Mouse (Mus musculus) heart, postnatal 0 days (tissue): ENCODE data around the gene Kctd6. TPM values are rescaled to one million over a fixed set of nuclear protein-coding genes. Genes with fewer than 3 reads are reported as not detected.

Experiments used
- ATAC-seq: fragments of 200-750 bp; cut with Nextera tagmentation; 2 replicates; pipeline ENCODE4 v1.8.0; 2017; ENCODE audit warnings: low read depth, moderate number of reproducible peaks, moderate library complexity; ENCODE audit not compliant: insufficient read depth
- DNase-seq: peaks from one replicate; pipeline ENCODE4 v3.0.0-alpha.2; 2016; ENCODE audit warnings: low spot score
- H3K27ac ChIP-seq: fragments of 300-500 bp; sonication (generic); 2 replicates; pipeline ENCODE4 v1.5.1; 2014; ENCODE audit warnings: low read depth, mild to moderate bottlenecking
- H3K27me3 ChIP-seq: fragments of 300-500 bp; sonication (generic); 2 replicates; pipeline ENCODE4 v1.6.1; 2014; ENCODE audit warnings: low read length, mixed read lengths; ENCODE audit not compliant: control insufficient read depth, insufficient read depth
- H3K36me3 ChIP-seq: fragments of 300-500 bp; sonication (generic); replicated peaks from 2 replicates; pipeline ENCODE4 v1.6.1; 2014; ENCODE audit warnings: low read length, mixed read lengths; ENCODE audit not compliant: control insufficient read depth, insufficient read depth
- H3K4me1 ChIP-seq: fragments of 300-500 bp; sonication (generic); 2 replicates; pipeline ENCODE4 v1.6.1; 2014; ENCODE audit warnings: antibody characterized with exemption; ENCODE audit not compliant: control insufficient read depth, insufficient read depth
- H3K4me2 ChIP-seq: fragments of 300-500 bp; sonication (generic); 2 replicates; pipeline ENCODE4 v1.6.1; 2014; ENCODE audit warnings: low read depth, mild to moderate bottlenecking, low read length, moderate library complexity
- H3K4me3 ChIP-seq: fragments of 300-500 bp; sonication (generic); 2 replicates; pipeline ENCODE4 v1.5.1; 2014; ENCODE audit warnings: low read depth, low read length
- H3K9ac ChIP-seq: fragments of 300-500 bp; sonication (generic); replicated peaks from 2 replicates; pipeline ENCODE4 v1.6.1; 2014; ENCODE audit warnings: low read depth, low read length, mixed read lengths
- H3K9me3 ChIP-seq: fragments of 300-500 bp; sonication (generic); replicated peaks from 2 replicates; pipeline ENCODE4 v1.6.1; 2016; ENCODE audit warnings: low read length; ENCODE audit not compliant: control insufficient read depth
- CTCF ChIP-seq: IDR thresholded peaks from 2 replicates; pipeline ENCODE4 v1.5.1; 2016; ENCODE audit warnings: antibody characterized with exemption, control low read depth, low read depth
- EP300 ChIP-seq: IDR thresholded peaks from 2 replicates; pipeline ENCODE4 v1.6.1; 2016; ENCODE audit warnings: antibody characterized with exemption, low read depth
- WGBS: fragments of 180-500 bp; shearing (Covaris S2); extraction: QIAGEN DNeasy Blood & Tissue Kit; methylation state at CpG from one replicate; pipeline ENCODE4 v1.1.7; 2014; 5-methylcytosine and 5-hydroxymethylcytosine counted together
- polyA plus RNA-seq: library from polyadenylated mRNA; unstranded; fragments of >200 nt; fragmentation: Nextera tagmentation; extraction: Ambion mirVana; gene quantifications from 2 replicates; pipeline ENCODE4 v1.2.1, GENCODE M21; 2015
- total RNA-seq: library from RNA; depleted of rRNA; stranded (reverse); fragments of >200 nt; gene quantifications from 2 replicates; pipeline ENCODE4 v1.2.3, GENCODE M21; 2014; ENCODE audit warnings: low replicate concordance

The Kctd6 gene
- total and polyA plus RNA-seq, 2 experiments from 2014 or later, result 7.9 to 12.6 TPM

DNA sequence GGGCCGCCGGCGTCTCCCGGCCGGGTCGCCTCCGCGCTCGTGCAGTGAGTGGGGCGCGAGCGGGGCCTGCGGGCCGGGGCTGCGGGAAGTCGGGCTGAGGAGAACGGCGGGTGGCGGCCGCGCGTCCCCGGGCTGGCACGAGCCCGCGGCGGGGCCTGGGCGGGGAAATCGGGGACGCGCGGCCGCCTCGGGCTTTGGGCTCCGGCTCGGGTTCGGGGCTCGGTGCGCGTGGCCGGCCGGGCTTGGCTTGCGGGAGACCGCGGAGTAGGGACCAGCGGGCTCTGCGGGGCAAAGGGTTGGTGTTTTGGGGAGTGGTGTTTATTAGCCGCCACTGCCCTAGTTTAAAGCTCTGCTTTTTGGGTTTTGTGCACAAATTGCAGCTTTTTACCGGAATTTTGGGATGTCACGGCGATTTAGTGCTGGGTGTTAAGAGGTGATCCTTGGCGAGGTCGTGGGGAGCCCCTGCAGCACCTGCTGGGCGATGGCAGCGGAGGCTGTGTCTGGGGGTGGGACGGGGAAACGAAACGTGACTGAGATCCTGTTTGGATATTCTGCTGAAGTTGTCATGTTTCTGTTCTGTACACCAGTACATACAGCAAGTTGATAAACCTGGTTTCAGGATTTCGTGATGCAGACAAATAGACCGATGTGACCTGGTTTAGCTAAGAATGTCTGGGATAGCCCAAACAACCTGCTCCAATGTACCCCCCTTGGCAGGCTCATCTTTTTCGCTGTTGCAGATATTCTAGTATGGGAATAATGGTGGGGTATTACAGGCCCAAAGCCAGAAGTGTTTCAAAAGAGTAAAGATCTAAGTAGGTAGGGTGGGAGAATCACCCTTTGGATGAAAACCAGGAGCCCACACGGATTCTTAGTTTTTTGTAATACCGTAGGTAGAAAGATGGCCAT is 613 bp downstream of the Kctd6 start:
- Histone ChIP-seq H3K4me3 (peak overlapping the region; percentile 95), H3K27me3 (no peaks in the 10 kb centered on the region), H3K4me2 (peak overlapping the region; percentile 84), H3K27ac (peak overlapping the region; percentile 98), H3K4me1 (peaks cover 14% of the 10 kb centered on the region), H3K9me3 (no peaks in the 10 kb centered on the region), H3K36me3 (no peaks in the 10 kb centered on the region), H3K9ac (peak overlapping the region; percentile 97)
- no peak for TF ChIP-seq EP300
- no peak for TF ChIP-seq CTCF
- DNase-seq (peak; percentile 34), ATAC-seq (peak; percentile 75)
- WGBS, result 2% methylated on average over 56 of the region's 63 CpGs

DNA sequence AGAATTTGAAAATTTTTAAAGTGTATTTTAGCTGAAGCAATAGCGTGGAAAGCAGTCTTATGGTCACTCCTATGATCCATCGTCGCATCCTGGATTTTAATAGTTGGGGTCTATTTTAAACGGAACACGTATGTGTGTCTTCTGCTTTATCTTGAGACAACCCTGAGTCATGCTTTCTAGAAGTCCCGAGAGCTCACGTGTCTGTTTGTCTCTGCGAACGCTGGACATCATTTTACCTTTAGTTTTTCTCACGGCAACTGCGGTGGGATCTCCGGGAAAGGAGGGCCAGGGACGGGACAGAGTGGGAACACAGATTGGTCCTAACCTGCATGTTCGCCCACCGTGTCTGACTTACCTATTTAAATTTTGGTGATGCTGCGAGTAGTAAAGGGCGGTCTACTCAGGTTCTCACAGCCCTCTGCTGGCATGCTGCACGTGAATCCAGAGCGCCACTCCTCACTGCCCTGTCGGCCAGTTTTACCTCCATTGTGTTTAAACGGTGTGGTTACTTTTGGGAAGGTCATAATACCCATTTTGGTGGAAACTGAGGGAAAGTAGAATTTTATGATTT is 1.4 kb downstream of the Kctd6 start:
- no peaks in the 10 kb centered on the region for H3K9me3 ChIP-seq
- peak; percentile 18 for DNase-seq
- H3K4me3 ChIP-seq, result peak overlapping the region; percentile 95
- 25% methylated on average over 21 of the region's 21 CpGs for WGBS
- no peak overlapping the region for H3K27ac ChIP-seq
- ATAC-seq, result no peak
- no peaks in the 10 kb centered on the region for H3K27me3 ChIP-seq
- H3K36me3 ChIP-seq, result no peaks in the 10 kb centered on the region
- TF ChIP-seq CTCF (no peak), EP300 (no peak)
- peak overlapping the region; percentile 97; the same call in 1 of the 2 replicates for H3K9ac ChIP-seq
- H3K4me1 ChIP-seq, result peaks cover 14% of the 10 kb centered on the region
- H3K4me2 ChIP-seq, result peak overlapping the region; percentile 84

DNA sequence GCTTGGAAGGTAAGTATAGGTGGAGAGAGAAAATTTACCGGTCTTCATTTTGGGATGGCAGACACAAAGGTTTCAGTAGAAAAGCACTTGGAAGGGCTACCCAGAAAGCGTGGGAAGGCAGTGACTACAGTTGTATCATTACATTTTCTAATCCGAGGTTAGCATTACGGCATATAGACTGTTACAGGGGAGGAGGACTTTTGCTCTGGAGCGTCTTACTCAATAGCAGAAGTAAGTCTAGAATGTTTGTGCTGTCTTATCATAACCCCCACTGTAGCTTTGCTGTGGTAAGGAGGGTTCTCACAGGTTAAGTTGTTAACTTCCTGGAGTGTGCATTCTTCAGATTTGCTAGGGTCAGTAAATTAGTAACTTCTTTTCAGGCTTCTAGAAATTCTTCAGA is 2.2 kb downstream of the Kctd6 start:
- Histone ChIP-seq H3K4me3 (no peak overlapping the region), H3K4me2 (0 out of 2 replicates have a peak overlapping the region, but pooled peaks have one; percentile 84)

DNA sequence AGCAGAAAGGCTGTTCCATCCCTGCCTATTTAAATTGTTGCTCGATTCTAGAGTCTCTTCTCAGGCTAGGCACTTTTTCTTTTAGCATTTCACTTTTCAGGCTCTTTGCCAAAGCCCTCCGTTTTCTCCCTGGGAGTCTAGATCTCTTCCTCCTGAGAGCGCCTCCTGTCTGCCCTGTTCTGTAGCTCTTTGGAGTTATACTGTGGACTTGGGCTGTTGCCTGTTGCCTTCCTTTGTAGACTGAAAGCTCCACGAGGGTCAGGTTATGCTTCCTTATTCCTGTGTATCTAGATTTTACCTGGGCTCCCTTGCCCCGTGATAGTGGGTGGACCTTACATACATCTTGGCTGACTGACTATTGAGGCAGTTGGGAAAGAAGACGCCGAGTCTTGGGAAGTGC is 4.3 kb downstream of the Kctd6 start:
- DNase-seq, result no peak
- Histone ChIP-seq H3K4me2 (no peak overlapping the region), H3K4me1 (peaks cover 14% of the 10 kb centered on the region), H3K36me3 (peaks cover 24% of the 10 kb centered on the region), H3K27ac (no peak overlapping the region), H3K9me3 (no peaks in the 10 kb centered on the region), H3K27me3 (no peaks in the 10 kb centered on the region), H3K4me3 (no peak overlapping the region), H3K9ac (no peak overlapping the region)
- TF ChIP-seq CTCF, result no peak
- no peak for ATAC-seq
- WGBS, result 70% methylated on average over 7 of the region's 7 CpGs

More for the DNA sequence above, 2.2 kb downstream of the Kctd6 start:
- Histone ChIP-seq H3K36me3 (0 out of 2 replicates have a peak, but pooled peaks cover 4% of the 10 kb centered on the region), H3K4me1 (peaks cover 14% of the 10 kb centered on the region), H3K27me3 (no peaks in the 10 kb centered on the region), H3K27ac (no peak overlapping the region), H3K9ac (no peak overlapping the region), H3K9me3 (no peaks in the 10 kb centered on the region)
- ATAC-seq (no peak), DNase-seq (no peak)
- WGBS, result 76% methylated on average over 5 of the region's 5 CpGs
- no peak for TF ChIP-seq CTCF
- TF ChIP-seq EP300, result no peak

GRCm38 (mm10) chr14:8218730-8219380 is 4.9 kb downstream of the Kctd6 start:
- no peak for TF ChIP-seq CTCF
- no peak for TF ChIP-seq EP300
- Histone ChIP-seq H3K4me2 (no peak overlapping the region), H3K27ac (no peak overlapping the region), H3K4me3 (no peak overlapping the region), H3K36me3 (peaks cover 31% of the 10 kb centered on the region), H3K9ac (no peak overlapping the region), H3K9me3 (no peaks in the 10 kb centered on the region), H3K27me3 (no peaks in the 10 kb centered on the region), H3K4me1 (peaks cover 14% of the 10 kb centered on the region)
- no peak for ATAC-seq
- 47% methylated on average over 10 of the region's 10 CpGs for WGBS
- no peak for DNase-seq
